ENCODE assay signal across 8 mouse cellular contexts in genomic region chr3:129969031-129969430, GRCm38 (mm10). TPM values are rescaled to one million over a fixed set of nuclear protein-coding genes. Genes with fewer than 3 reads are reported as not detected.
A peak's percentile ranks its signal among the peaks of the same experiment; 100 is the strongest.
DNase-seq lines count a peak whose midpoint lies in the region; ATAC-seq and TF ChIP-seq lines count a peak whose summit lies in the region.

No protein-coding gene starts in this region.

- H3K27me3 ChIP-seq in limb, embryonic 11.5 days (ENCODE audit: control insufficient read depth, insufficient read depth, low read length), result peaks cover 8% of the 10 kb centered on the region
- peaks cover 22% of the 10 kb centered on the region for H3K27me3 ChIP-seq in neural tube, embryonic 15.5 days (replicated peaks)

- no peaks in the 10 kb centered on the region for H3K36me3 ChIP-seq in limb, embryonic 11.5 days (ENCODE audit: control insufficient read depth, insufficient read depth, low read length)
- H3K36me3 ChIP-seq in neural tube, embryonic 15.5 days, result no peaks in the 10 kb centered on the region

- 34% methylated on average over 10 of the region's 10 CpGs for WGBS in lung, adult 2 months
- WGBS in limb, embryonic 11.5 days, result 31% methylated on average over 10 of the region's 10 CpGs
- WGBS in neural tube, embryonic 15.5 days, result 32% methylated on average over 10 of the region's 10 CpGs

- no peak overlapping the region; the same call in 1 of the 2 replicates for H3K9ac ChIP-seq in limb, embryonic 11.5 days (ENCODE audit: low read length)
- 0 out of 2 replicates have a peak overlapping the region, but pooled peaks have one; percentile 53 for H3K9ac ChIP-seq in neural tube, embryonic 15.5 days (replicated peaks)

- peak overlapping the region; percentile 58 for H3K4me3 ChIP-seq in lung, adult 2 months (replicated peaks; ENCODE audit: extremely low read depth, low read depth, low read length)
- peak overlapping the region; percentile 63 for H3K4me3 ChIP-seq in embryonic fibroblast, embryonic 13.5 days (ENCODE audit: insufficient read depth, low read length)
- peak overlapping the region; percentile 65 for H3K4me3 ChIP-seq in limb, embryonic 11.5 days (ENCODE audit: low read depth, low read length)
- peak overlapping the region; percentile 49 for H3K4me3 ChIP-seq in neural tube, embryonic 15.5 days (replicated peaks)

- no peak for TF ChIP-seq CTCF in lung, adult 2 months (IDR thresholded peaks at IDR 0.05; ENCODE audit: insufficient read depth, low read length)
- no peak for TF ChIP-seq CTCF in embryonic fibroblast, embryonic 13.5 days (IDR thresholded peaks at IDR 0.05; ENCODE audit: borderline replicate concordance, insufficient read depth, low read length)

- peaks cover 11% of the 10 kb centered on the region for H3K4me1 ChIP-seq in lung, adult 2 months (ENCODE audit: control insufficient read depth, insufficient read depth, low read length)
- H3K4me1 ChIP-seq in embryonic fibroblast, embryonic 13.5 days (ENCODE audit: control insufficient read depth, insufficient read depth, low read length), result peaks cover 3% of the 10 kb centered on the region
- H3K4me1 ChIP-seq in limb, embryonic 11.5 days (ENCODE audit: control insufficient read depth, insufficient read depth, low read length), result peaks cover 10% of the 10 kb centered on the region
- peaks cover 24% of the 10 kb centered on the region for H3K4me1 ChIP-seq in neural tube, embryonic 15.5 days

- no peak for DNase-seq in lung, adult 2 months
- no peak for DNase-seq in lung, postnatal 25 days (ENCODE audit: low spot score)
- DNase-seq in limb, embryonic 11.5 days (ENCODE audit: low spot score), result no peak
- DNase-seq in right cerebral cortex, postnatal 36 days (ENCODE audit: low spot score in 2 of 2), result no peak
- DNase-seq in layer of hippocampus, adult 11-12 months (ENCODE audit: low spot score), result no peak
- DNase-seq in thymus, adult 18-20 months, result no peak

- ATAC-seq in limb, embryonic 11.5 days (ENCODE audit: insufficient number of reproducible peaks, low FRiP score, low TSS enrichment, low read depth), result no peak
- ATAC-seq in neural tube, embryonic 15.5 days (ENCODE audit: low FRiP score), result peak; percentile 12; the same call in 1 of the 2 replicates

- H3K9me3 ChIP-seq in limb, embryonic 11.5 days (ENCODE audit: control insufficient read depth, low read length), result no peaks in the 10 kb centered on the region
- no peaks in the 10 kb centered on the region for H3K9me3 ChIP-seq in neural tube, embryonic 15.5 days (replicated peaks)

- no peak for TF ChIP-seq POLR2A in lung, adult 2 months (IDR thresholded peaks at IDR 0.05; ENCODE audit: borderline replicate concordance, extremely low read depth, low read depth, low read length)
- TF ChIP-seq POLR2A in embryonic fibroblast, embryonic 13.5 days (IDR thresholded peaks at IDR 0.05; ENCODE audit: low read depth, low read length), result no peak; the same call in 1 of the 2 replicates

- H3K27ac ChIP-seq in embryonic fibroblast, embryonic 13.5 days (ENCODE audit: insufficient read depth, low read length), result no peak overlapping the region; the same call in 1 of the 2 replicates
- no peak overlapping the region for H3K27ac ChIP-seq in limb, embryonic 11.5 days (replicated peaks; ENCODE audit: low read depth, low read length)
- H3K27ac ChIP-seq in neural tube, embryonic 15.5 days (replicated peaks), result no peak overlapping the region

- peak overlapping the region; percentile 99 for H3K4me2 ChIP-seq in limb, embryonic 11.5 days (ENCODE audit: low read depth, severe bottlenecking)
- H3K4me2 ChIP-seq in neural tube, embryonic 15.5 days, result peak overlapping the region; percentile 97

RNA-seq across cellular contexts. Expression of gene Mcub, which starts 1.0 kb away (rescaled TPM):
- polyA plus RNA-seq in lung, adult 2 months (2012; rRNA removed), result 9.2 and 10.3 TPM in 2 replicates
- polyA plus RNA-seq in embryonic fibroblast, embryonic 13.5 days (2011; ENCODE audit: insufficient read length, low read depth, missing spikeins), result 33.7 and 55.3 TPM in 2 replicates
- polyA plus RNA-seq in limb, embryonic 11.5 days (2014; fragmentation: Nextera tagmentation; extraction: Ambion mirVana), result 12.5 and 14.1 TPM in 2 replicates
- polyA plus RNA-seq in neural tube, embryonic 15.5 days (2015; fragmentation: Nextera tagmentation; extraction: Ambion mirVana), result 8.2 and 16.6 TPM in 2 replicates
